Mouse (Mus musculus): ENCODE data around the gene Vps26a.

- no peak for TF ChIP-seq POLR2A (IDR thresholded peaks at IDR 0.05; ENCODE audit: low read depth, low read length)
- no peak for TF ChIP-seq CTCF (IDR thresholded peaks at IDR 0.05; ENCODE audit: extremely low read depth, insufficient read depth, insufficient read length, insufficient replicate concordance)
Measured at GRCm38 (mm10) chr10:62469736-62470135, 16.9 kb downstream of the Vps26a start.

Measured in spleen, adult 2 months (tissue).